Mouse (Mus musculus): ENCODE measurements at regions not wholly inside any gene's neighbourhood (a gene's known extent, or its start where the extent isn't known, plus 50 kb on each side); places are given as distances from the start of the nearest gene placed in this dataset.

DNA sequence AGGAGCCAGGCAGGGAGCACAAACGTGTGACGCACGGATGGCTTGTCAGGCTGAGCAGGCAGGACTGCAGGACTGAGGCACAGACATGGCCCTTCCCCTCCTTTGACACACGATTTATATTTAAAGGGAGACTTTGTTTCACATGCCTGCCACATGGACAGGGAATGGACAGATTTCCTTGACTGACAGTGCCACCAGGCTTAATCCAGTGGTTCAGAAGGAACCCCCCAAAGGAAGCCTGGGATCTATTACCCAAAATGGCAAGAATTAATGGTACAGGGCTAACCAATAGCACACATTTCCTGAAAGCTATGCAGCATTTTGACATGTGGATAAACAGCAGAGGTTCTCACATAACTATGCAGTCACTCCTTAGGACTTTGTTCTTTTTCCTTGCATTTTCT is 470.7 kb upstream of the Fam92a start:
- no peak for TF ChIP-seq USF1 (IDR thresholded peaks at IDR 0.05; ENCODE audit: low read depth, low read length)
- no peak for TF ChIP-seq CTCF (conservative IDR thresholded peaks at IDR 0.05 in 1 of 2, IDR thresholded peaks at IDR 0.05 in 1 of 2; ENCODE audit: low read depth in 2 of 2, low read length in 2 of 2)
- no peak for TF ChIP-seq E2F4 (IDR thresholded peaks at IDR 0.05; ENCODE audit: insufficient replicate concordance, low read depth, low read length)
- TF ChIP-seq POLR2A (IDR thresholded peaks at IDR 0.05; ENCODE audit: low read depth, low read length): no peak
- TF ChIP-seq CHD2 (IDR thresholded peaks at IDR 0.05; ENCODE audit: low read length): no peak
- TF ChIP-seq TCF12 (IDR thresholded peaks at IDR 0.05; ENCODE audit: low read depth, low read length): no peak
- TF ChIP-seq MAZ (IDR thresholded peaks at IDR 0.05; ENCODE audit: low read depth, low read length): no peak
- TF ChIP-seq ZKSCAN1 (IDR thresholded peaks at IDR 0.05; ENCODE audit: borderline replicate concordance, low read depth, low read length): no peak
- TF ChIP-seq IRF4 (IDR thresholded peaks at IDR 0.05; ENCODE audit: low read depth, low read length): no peak
- no peak for TF ChIP-seq MAFK (IDR thresholded peaks at IDR 0.05; ENCODE audit: insufficient replicate concordance, low read length)
